Mouse (Mus musculus) lung, postnatal 25 days (tissue): ENCODE measurements around the gene Pglyrp2.

Experiments used
- DNase-seq: peaks from one replicate; pipeline ENCODE4 v3.0.0; 2022; ENCODE audit warnings: low spot score

Gene Pglyrp2

GRCm38 (mm10) chr17:32402011-32402778 lies 21.8 kb downstream of the Pglyrp2 start:
- no peak for DNase-seq

- no peak for DNase-seq
Observed at GRCm38 (mm10) chr17:32396266-32396665, 27.7 kb downstream of the Pglyrp2 start.

GRCm38 (mm10) chr17:32393944-32394343 lies 30.0 kb downstream of the Pglyrp2 start:
- no peak for DNase-seq

- DNase-seq: peak; percentile 95
Observed at GRCm38 (mm10) chr17:32389101-32389659, 34.8 kb downstream of the Pglyrp2 start, which contains the start of gene Wiz. Gene Wiz, minus strand, starts transcription at chr17:32389439.

- peak; percentile 23 for DNase-seq
Observed at GRCm38 (mm10) chr17:32388370-32389100, 35.4 kb downstream of the Pglyrp2 start.

GRCm38 (mm10) chr17:32387986-32388369 lies 36.0 kb downstream of the Pglyrp2 start:
- no peak for DNase-seq

- DNase-seq: peak; percentile 43
Observed at GRCm38 (mm10) chr17:32386659-32387432, 37.1 kb downstream of the Pglyrp2 start.

- DNase-seq: no peak
Observed at GRCm38 (mm10) chr17:32383661-32384060, 40.3 kb downstream of the Pglyrp2 start.

- DNase-seq: no peak
Observed at GRCm38 (mm10) chr17:32382576-32382975, 41.4 kb downstream of the Pglyrp2 start.

- DNase-seq: no peak
Observed at GRCm38 (mm10) chr17:32378786-32379185, 45.2 kb downstream of the Pglyrp2 start.

GRCm38 (mm10) chr17:32377137-32377536 lies 46.8 kb downstream of the Pglyrp2 start:
- DNase-seq: no peak

GRCm38 (mm10) chr17:32376475-32376874 lies 47.5 kb downstream of the Pglyrp2 start:
- no peak for DNase-seq

- DNase-seq: no peak
Observed at GRCm38 (mm10) chr17:32368991-32369578, 54.9 kb downstream of the Pglyrp2 start.

- DNase-seq: no peak
Observed at GRCm38 (mm10) chr17:32367706-32368105, 56.3 kb downstream of the Pglyrp2 start.

GRCm38 (mm10) chr17:32365296-32365695 lies 58.7 kb downstream of the Pglyrp2 start:
- no peak for DNase-seq

GRCm38 (mm10) chr17:32364850-32365249 lies 59.1 kb downstream of the Pglyrp2 start:
- no peak for DNase-seq

- DNase-seq: peak; percentile 85
Observed at GRCm38 (mm10) chr17:32364331-32364730, 59.6 kb downstream of the Pglyrp2 start.

GRCm38 (mm10) chr17:32363821-32364301 lies 60.1 kb downstream of the Pglyrp2 start:
- DNase-seq: no peak

GRCm38 (mm10) chr17:32362686-32363085 lies 61.3 kb downstream of the Pglyrp2 start:
- no peak for DNase-seq
